ENCODE assay signal across 8 mouse cellular contexts in genomic region chr4:89524260-89525200, GRCm38 (mm10).
A peak's percentile ranks its signal among the peaks of the same experiment; 100 is the strongest.
DNase-seq lines count a peak whose midpoint lies in the region; ATAC-seq and TF ChIP-seq lines count a peak whose summit lies in the region.

No protein-coding gene starts in this region.

- no peaks in the 10 kb centered on the region for H3K4me1 ChIP-seq in cerebellum, adult 2 months (ENCODE audit: control insufficient read depth, insufficient read depth, low read length)
- H3K4me1 ChIP-seq in forebrain, embryonic 16.5 days (replicated peaks; ENCODE audit: control insufficient read depth, insufficient read depth, low read length), result peaks cover 3% of the 10 kb centered on the region; the same call in 1 of the 2 replicates
- 0 out of 2 replicates have a peak, but pooled peaks cover 4% of the 10 kb centered on the region for H3K4me1 ChIP-seq in lung, embryonic 16.5 days (replicated peaks; ENCODE audit: control insufficient read depth, insufficient read depth, low read length)

- no peak overlapping the region for H3K27ac ChIP-seq in cerebellum, adult 2 months (ENCODE audit: insufficient read depth, low read length)
- no peak overlapping the region for H3K27ac ChIP-seq in forebrain, embryonic 16.5 days (ENCODE audit: low read length)
- H3K27ac ChIP-seq in lung, embryonic 16.5 days (ENCODE audit: low read length), result no peak overlapping the region

- no peak for TF ChIP-seq POLR2A in cerebellum, adult 2 months (IDR thresholded peaks at IDR 0.05; ENCODE audit: borderline replicate concordance, insufficient read depth, low read length)

- H3K36me3 ChIP-seq in forebrain, embryonic 16.5 days (ENCODE audit: control insufficient read depth, insufficient read depth), result no peaks in the 10 kb centered on the region
- no peaks in the 10 kb centered on the region for H3K36me3 ChIP-seq in lung, embryonic 16.5 days (ENCODE audit: control insufficient read depth, insufficient read depth, low read length)

- WGBS in cerebellum, adult 2 months, result 3% methylated on average over 40 of the region's 40 CpGs
- WGBS in forebrain, embryonic 16.5 days, result under 1% methylated on average over 40 of the region's 40 CpGs
- under 1% methylated on average over 40 of the region's 40 CpGs for WGBS in lung, embryonic 16.5 days

- H3K9ac ChIP-seq in forebrain, embryonic 16.5 days (replicated peaks; ENCODE audit: low read depth, low read length), result peak overlapping the region; percentile 39
- peak overlapping the region; percentile 64 for H3K9ac ChIP-seq in lung, embryonic 16.5 days (ENCODE audit: low read length)

- H3K4me3 ChIP-seq in cerebellum, adult 2 months (replicated peaks; ENCODE audit: insufficient read depth, low read depth, low read length), result peak overlapping the region; percentile 53
- H3K4me3 ChIP-seq in forebrain, embryonic 16.5 days (replicated peaks; ENCODE audit: low read length), result peak overlapping the region; percentile 47
- peak overlapping the region; percentile 55 for H3K4me3 ChIP-seq in lung, embryonic 16.5 days (ENCODE audit: low read length)

- ATAC-seq in forebrain, embryonic 16.5 days, result peak; percentile 88
- peak; percentile 86 for ATAC-seq in lung, embryonic 16.5 days (ENCODE audit: low read depth)

- TF ChIP-seq CTCF in cerebellum, adult 2 months (IDR thresholded peaks at IDR 0.05; ENCODE audit: borderline replicate concordance, insufficient read depth, low read depth, low read length), result peak; percentile 89

- no peaks in the 10 kb centered on the region for H3K9me3 ChIP-seq in forebrain, embryonic 16.5 days (ENCODE audit: control insufficient read depth, low read length)
- H3K9me3 ChIP-seq in lung, embryonic 16.5 days (ENCODE audit: control insufficient read depth, low read length), result no peaks in the 10 kb centered on the region

- H3K27me3 ChIP-seq in cerebellum, adult 2 months (ENCODE audit: control insufficient read depth, insufficient read depth, low read length), result no peaks in the 10 kb centered on the region; the same call in 1 of the 2 replicates
- H3K27me3 ChIP-seq in forebrain, embryonic 16.5 days (replicated peaks; ENCODE audit: control insufficient read depth, insufficient read depth, low read length), result peaks cover 18% of the 10 kb centered on the region
- H3K27me3 ChIP-seq in lung, embryonic 16.5 days (ENCODE audit: control insufficient read depth, insufficient read depth, low read depth, low read length), result peaks cover 24% of the 10 kb centered on the region

- peak; percentile 71 for DNase-seq in MN1 (ENCODE audit: low spot score)
- DNase-seq in cerebellum, adult 2 months, result peak; percentile 43 to 55
- DNase-seq in heart, postnatal 4 days, result peak; percentile 67
- DNase-seq in layer of hippocampus, adult 18-20 months (ENCODE audit: low spot score in 2 of 2), result peak; percentile 16 to 70
- DNase-seq in ovary, adult 18-20 months (ENCODE audit: low spot score), result peak; percentile 9
- DNase-seq in thymus, postnatal 25 days, result peak; percentile 33

- peak overlapping the region; percentile 69 for H3K4me2 ChIP-seq in forebrain, embryonic 16.5 days (ENCODE audit: low read length)
- peak overlapping the region; percentile 77 for H3K4me2 ChIP-seq in lung, embryonic 16.5 days (ENCODE audit: low read depth, low read length)

Comparison
In these comparisons a context has a peak if more than half of its experiments do, and no peak if none do; other contexts are left out.
1. DNase-seq: peak in every context shown above with its lines; median percentile 71 in MN1; 67 in heart, postnatal 4 days; 49 in cerebellum, adult 2 months; 43 in layer of hippocampus, adult 18-20 months; 33 in thymus, postnatal 25 days; 9 in ovary, adult 18-20 months.